Mouse (Mus musculus) CH12.LX (cell line): ENCODE data around the gene C330021F23Rik. TPM values are rescaled to one million over a fixed set of nuclear protein-coding genes. Genes with fewer than 3 reads are reported as not detected.

Source experiments
- DNase-seq: peaks from one replicate; pipeline ENCODE4 v3.0.0-alpha.2; 2013; ENCODE audit errors: extremely low read depth
- H3K27ac ChIP-seq: 2 replicates; pipeline ENCODE4 v1.5.1; 2012; ENCODE audit warnings: low read depth, mild to moderate bottlenecking, control low read depth, moderate library complexity; ENCODE audit not compliant: insufficient read depth
- H3K27me3 ChIP-seq: replicated peaks from 2 replicates; pipeline ENCODE3; 2012; ENCODE audit warnings: inconsistent platforms
- H3K36me3 ChIP-seq, 2 experiments: replicated peaks in 1 of 2; 2 replicates each; pipeline versions ENCODE3 to v1.6.1; 2012; ENCODE audit warnings: inconsistent platforms in 1 of 2, low read length in 1 of 2, mild to moderate bottlenecking in 1 of 2, mixed read lengths in 1 of 2, moderate library complexity in 1 of 2; ENCODE audit not compliant: control insufficient read depth in 1 of 2, insufficient read depth in 1 of 2
- H3K4me1 ChIP-seq, 2 experiments: 2 replicates each; pipeline ENCODE4 v1.6.1; 2012; ENCODE audit warnings: inconsistent platforms in 1 of 2, moderate library complexity in 1 of 2; ENCODE audit not compliant: insufficient read depth in 2 of 2, control insufficient read depth in 1 of 2
- H3K4me2 ChIP-seq: 2 replicates; pipeline ENCODE4 v1.6.1; 2012; ENCODE audit warnings: low read depth, mild to moderate bottlenecking, control low read depth; ENCODE audit not compliant: poor library complexity, insufficient read depth, severe bottlenecking
- H3K4me3 ChIP-seq, 3 experiments: fragments of 150-350 bp in 1 of 3; sonication (generic) in 1 of 3; replicated peaks in 1 of 3; 2 replicates each; pipeline versions ENCODE3 to v1.5.1; 2011 to 2012; ENCODE audit warnings: low read depth in 2 of 3, low read length in 2 of 3, mild to moderate bottlenecking in 2 of 3, moderate library complexity in 2 of 3, control low read depth in 1 of 3, improper control_type of control experiment in 1 of 3, inconsistent platforms in 1 of 3, mixed read lengths in 1 of 3; ENCODE audit not compliant: poor library complexity in 1 of 3
- H3K79me2 ChIP-seq: replicated peaks from 2 replicates; pipeline ENCODE4 v1.6.1; 2012; ENCODE audit warnings: mild to moderate bottlenecking, moderate library complexity; ENCODE audit not compliant: control insufficient read depth, poor library complexity, insufficient read depth, severe bottlenecking; ENCODE audit errors: extremely low read depth
- H3K9ac ChIP-seq: 2 replicates; pipeline ENCODE4 v1.6.1; 2012; ENCODE audit warnings: low read depth, mild to moderate bottlenecking, control low read depth, moderate library complexity; ENCODE audit not compliant: insufficient read depth
- H3K9me3 ChIP-seq: replicated peaks from 2 replicates; pipeline ENCODE3; 2012; ENCODE audit warnings: low read length, inconsistent platforms, mixed read lengths
- BHLHE40 ChIP-seq: IDR thresholded peaks from 2 replicates; pipeline ENCODE4 v1.6.1; 2011; ENCODE audit warnings: mild to moderate bottlenecking, low read depth, low read length, improper control_type of control experiment
- CHD1 ChIP-seq: IDR thresholded peaks from 2 replicates; pipeline ENCODE4 v1.6.1; 2012; ENCODE audit warnings: low read depth, low read length, improper control_type of control experiment, inconsistent platforms
- CTCF ChIP-seq, 2 experiments: IDR thresholded peaks in 1 of 2; conservative IDR thresholded peaks in 1 of 2; 2 replicates each; pipeline ENCODE4 v1.5.1; 2011 to 2012; ENCODE audit warnings: low read depth in 2 of 2, low read length in 2 of 2, improper control_type of control experiment in 1 of 2, inconsistent platforms in 1 of 2, mild to moderate bottlenecking in 1 of 2, moderate library complexity in 1 of 2
- E2F4 ChIP-seq: IDR thresholded peaks from 2 replicates; pipeline ENCODE4 v1.6.1; 2011; ENCODE audit warnings: low read depth, low read length, improper control_type of control experiment; ENCODE audit not compliant: insufficient replicate concordance
- ELF1 ChIP-seq: IDR thresholded peaks from 2 replicates; pipeline ENCODE4 v1.6.1; 2014; ENCODE audit warnings: low read depth, mild to moderate bottlenecking, inconsistent platforms, low read length, improper control_type of control experiment
- ETS1 ChIP-seq: conservative IDR thresholded peaks from 2 replicates; pipeline ENCODE4 v1.6.1; 2012; ENCODE audit warnings: low read depth, mild to moderate bottlenecking, inconsistent platforms, low read length, improper control_type of control experiment, moderate library complexity
- GABPA ChIP-seq: IDR thresholded peaks from 2 replicates; pipeline ENCODE4 v1.6.1; 2012; ENCODE audit warnings: low read depth, low read length, improper control_type of control experiment, inconsistent platforms; ENCODE audit not compliant: insufficient replicate concordance
- IRF4 ChIP-seq: IDR thresholded peaks from 2 replicates; pipeline ENCODE4 v1.6.1; 2014; ENCODE audit warnings: low read depth, mild to moderate bottlenecking, inconsistent platforms, low read length, improper control_type of control experiment
- JUN ChIP-seq: IDR thresholded peaks from 2 replicates; pipeline ENCODE4 v1.6.1; 2011; ENCODE audit warnings: low read depth, mild to moderate bottlenecking, low read length, improper control_type of control experiment, moderate library complexity; ENCODE audit not compliant: insufficient read depth
- JUND ChIP-seq: conservative IDR thresholded peaks from 2 replicates; pipeline ENCODE4 v1.6.1; 2011; ENCODE audit warnings: low read depth, low read length, improper control_type of control experiment
- MAX ChIP-seq: IDR thresholded peaks from 2 replicates; pipeline ENCODE4 v1.6.1; 2011; ENCODE audit warnings: low read length, improper control_type of control experiment
- MAZ ChIP-seq: IDR thresholded peaks from 2 replicates; pipeline ENCODE4 v1.6.1; 2012; ENCODE audit warnings: low read depth, mild to moderate bottlenecking, inconsistent platforms, low read length, improper control_type of control experiment, moderate library complexity
- MEF2A ChIP-seq: IDR thresholded peaks from 2 replicates; pipeline ENCODE4 v1.6.1; 2014; ENCODE audit warnings: low read depth, mild to moderate bottlenecking, inconsistent platforms, low read length, improper control_type of control experiment, borderline replicate concordance
- MXI1 ChIP-seq: IDR thresholded peaks from 2 replicates; pipeline ENCODE4 v1.6.1; 2011; ENCODE audit warnings: mild to moderate bottlenecking, low read depth, low read length, improper control_type of control experiment
- PAX5 ChIP-seq: IDR thresholded peaks from 2 replicates; pipeline ENCODE4 v1.6.1; 2012; ENCODE audit warnings: low read length, inconsistent platforms, mixed read lengths
- POLR2A ChIP-seq: IDR thresholded peaks from 2 replicates; pipeline ENCODE4 v1.6.1; 2011; ENCODE audit warnings: low read depth, mild to moderate bottlenecking, improper control_type of control experiment, low read length
- POLR2AphosphoS2 ChIP-seq: IDR thresholded peaks from 2 replicates; pipeline ENCODE4 v1.6.1; 2011; ENCODE audit warnings: low read depth, low read length, improper control_type of control experiment
- RAD21 ChIP-seq: IDR thresholded peaks from 2 replicates; pipeline ENCODE4 v1.6.1; 2011; ENCODE audit warnings: low read depth, mild to moderate bottlenecking, low read length, improper control_type of control experiment, moderate library complexity
- RCOR1 ChIP-seq: conservative IDR thresholded peaks from 2 replicates; pipeline ENCODE4 v1.6.1; 2012; ENCODE audit warnings: low read depth, mild to moderate bottlenecking, inconsistent platforms, low read length, improper control_type of control experiment
- SIN3A ChIP-seq: IDR thresholded peaks from 2 replicates; pipeline ENCODE4 v1.6.1; 2012; ENCODE audit warnings: low read length, improper control_type of control experiment, inconsistent platforms
- UBTF ChIP-seq: IDR thresholded peaks from 2 replicates; pipeline ENCODE4 v1.6.1; 2012; ENCODE audit warnings: low read depth, mild to moderate bottlenecking, inconsistent platforms, low read length, improper control_type of control experiment, moderate library complexity
- USF1 ChIP-seq: IDR thresholded peaks from 2 replicates; pipeline ENCODE4 v1.6.1; 2014; ENCODE audit warnings: low read depth, mild to moderate bottlenecking, inconsistent platforms, low read length, improper control_type of control experiment
- ZC3H11A ChIP-seq: IDR thresholded peaks from 2 replicates; pipeline ENCODE4 v1.6.1; 2012; ENCODE audit warnings: low read depth, mild to moderate bottlenecking, inconsistent platforms, low read length, improper control_type of control experiment
- ZKSCAN1 ChIP-seq: IDR thresholded peaks from 2 replicates; pipeline ENCODE4 v1.6.1; 2012; ENCODE audit warnings: low read depth, inconsistent platforms, low read length, improper control_type of control experiment, borderline replicate concordance
- dilution Hi-C: fragments of 300-500 bp; cut with MboI; formaldehyde crosslinking; loops from 2 replicates; pipeline ENCODE4 v1.14.3; 2020; ENCODE audit warnings: low sequenced_read_pairs; ENCODE audit not compliant: extremely low pct_unique_long_range_greater_than_20kb, extremely low pct_ligation_motif_present
- in situ Hi-C: fragments of 300-500 bp; cut with MboI; formaldehyde crosslinking; loops from 3 replicates; pipeline ENCODE4 v1.14.3; 2019; ENCODE audit warnings: low sequenced_read_pairs, low pct_ligation_motif_present, low pct_unique_long_range_greater_than_20kb, mixed read lengths
- polyA plus RNA-seq: library from polyadenylated mRNA; unstranded; fragments of >175 nt; gene quantifications from 2 replicates; pipeline ENCODE4 v1.2.1, GENCODE M21; 2012; ENCODE audit warnings: low read depth; ENCODE audit not compliant: insufficient read length
- total RNA-seq, 2 experiments: library from RNA; depleted of rRNA; stranded (reverse); fragments of 300-350 nt in 1 of 2; fragments of >200 nt in 1 of 2; gene quantifications; 2 replicates each; pipeline ENCODE4 v1.2.3; 2012 to 2014

The C330021F23Rik gene
- total and polyA plus RNA-seq, 3 experiments, result 1.0 to 1.1 TPM; not detected in 1

- dilution Hi-C loops, result no loop called here
- Histone ChIP-seq H3K4me2 (no peak overlapping the region), H3K4me1 (peaks cover 16 to 19% of the 10 kb centered on the region in 2 experiments), H3K4me3 (no peak overlapping the region)
- DNase-seq, result no peak
- TF ChIP-seq PAX5 (no peak), CHD1 (no peak), JUND (no peak), MXI1 (no peak), ELF1 (no peak), ETS1 (no peak), ZKSCAN1 (no peak), POLR2AphosphoS2 (no peak), RAD21 (no peak), GABPA (no peak), UBTF (no peak), SIN3A (no peak), E2F4 (no peak), JUN (no peak), MAZ (no peak), POLR2A (no peak), ZC3H11A (no peak), USF1 (no peak)
- TF ChIP-seq, all 38 proteins: peak for 0
- Histone ChIP-seq H3K27me3 (no peaks in the 10 kb centered on the region), H3K9ac (no peak overlapping the region), H3K79me2 (no peaks in the 10 kb centered on the region), H3K27ac (no peak overlapping the region), H3K9me3 (no peaks in the 10 kb centered on the region), H3K36me3 (peaks cover 0 to 2% of the 10 kb centered on the region in 2 experiments)
- in situ Hi-C loops, result no loop called here
Measured at GRCm38 (mm10) chr8:3600401-3600800, 32.6 kb downstream of the C330021F23Rik start.

- no peak for DNase-seq
- Histone ChIP-seq H3K79me2 (no peaks in the 10 kb centered on the region), H3K27ac (no peak overlapping the region), H3K27me3 (no peaks in the 10 kb centered on the region)
- TF ChIP-seq MEF2A (no peak), CHD1 (no peak), PAX5 (no peak), MAX (no peak), USF1 (no peak), ZC3H11A (no peak), ELF1 (no peak), POLR2A (no peak), ETS1 (no peak), MAZ (no peak), GABPA (no peak), BHLHE40 (no peak), JUND (no peak), CTCF (conservative IDR thresholded peaks at IDR 0.05 in 1 of 2, IDR thresholded peaks at IDR 0.05 in 1 of 2; ENCODE audit: low read depth in 2 of 2, low read length in 2 of 2) (no peak), E2F4 (no peak), IRF4 (no peak), POLR2AphosphoS2 (no peak), RCOR1 (no peak)
- TF ChIP-seq, all 38 proteins: peak for 0
- Histone ChIP-seq H3K36me3 (peaks cover 6 to 32% of the 10 kb centered on the region in 2 experiments), H3K9me3 (no peaks in the 10 kb centered on the region), H3K4me2 (no peak overlapping the region), H3K4me1 (peaks cover 10 to 19% of the 10 kb centered on the region in 2 experiments), H3K9ac (no peak overlapping the region), H3K4me3 (no peak overlapping the region)
- dilution Hi-C loops (no loop called here), in situ Hi-C loops (no loop called here)
Measured at GRCm38 (mm10) chr8:3603439-3603838, 35.6 kb downstream of the C330021F23Rik start.
